Mouse (Mus musculus) G1E (cell line): ENCODE results near the gene Aff3.

Experiments used
- CTCF ChIP-seq: IDR thresholded peaks from 2 replicates; pipeline ENCODE4 v1.5.1; 2012; ENCODE audit warnings: low read depth, low read length, inconsistent platforms, mixed read lengths
- GATA1 ChIP-seq: IDR thresholded peaks from 2 replicates; pipeline ENCODE4 v1.6.1; 2012; ENCODE audit warnings: borderline replicate concordance, low read length, inconsistent platforms, mixed read lengths
- GATA2 ChIP-seq: IDR thresholded peaks from 2 replicates; pipeline ENCODE4 v1.6.1; 2012; ENCODE audit warnings: low read depth, low read length, inconsistent platforms, borderline replicate concordance

GRCm38 (mm10) chr1:38230041-38230440 lies 434.7 kb downstream of the Aff3 start:
- TF ChIP-seq CTCF, result no peak
- TF ChIP-seq GATA1, result no peak
- no peak for TF ChIP-seq GATA2
